Mouse (Mus musculus) ES-Bruce4 (cell line): ENCODE data around the gene Ptprg. TPM values are rescaled to one million over a fixed set of nuclear protein-coding genes. Genes with fewer than 3 reads are reported as not detected.
A peak's percentile ranks its signal among the peaks of the same experiment; 100 is the strongest.

Source experiments
- H3K27ac ChIP-seq: 2 replicates; pipeline ENCODE4 v1.5.1; 2012; ENCODE audit warnings: low read length, inconsistent platforms; ENCODE audit not compliant: insufficient read depth
- H3K27me3 ChIP-seq: 2 replicates; pipeline ENCODE4 v1.6.1; 2012; ENCODE audit warnings: mild to moderate bottlenecking, low read length, inconsistent platforms; ENCODE audit not compliant: control insufficient read depth, poor library complexity, insufficient read depth, severe bottlenecking
- H3K36me3 ChIP-seq: 2 replicates; pipeline ENCODE4 v1.6.1; 2012; ENCODE audit warnings: inconsistent platforms, mild to moderate bottlenecking, low read length, moderate library complexity; ENCODE audit not compliant: control insufficient read depth, poor library complexity, insufficient read depth, severe bottlenecking
- H3K4me1 ChIP-seq: one replicate; pipeline ENCODE4 v1.8.1; 2011; ENCODE audit warnings: low read length; ENCODE audit not compliant: control insufficient read depth, insufficient read depth
- H3K4me3 ChIP-seq: 2 replicates; pipeline ENCODE4 v1.5.1; 2011; ENCODE audit warnings: low read depth, mild to moderate bottlenecking, low read length
- H3K9ac ChIP-seq: 2 replicates; pipeline ENCODE4 v1.6.1; 2012; ENCODE audit warnings: low read depth, mild to moderate bottlenecking, inconsistent platforms; ENCODE audit not compliant: poor library complexity, severe bottlenecking
- H3K9me3 ChIP-seq: replicated peaks from 2 replicates; pipeline ENCODE4 v1.6.1; 2012; ENCODE audit warnings: mild to moderate bottlenecking, low read length, inconsistent platforms; ENCODE audit not compliant: control insufficient read depth, poor library complexity, insufficient read depth, severe bottlenecking
- CTCF ChIP-seq: IDR thresholded peaks from one replicate; pipeline ENCODE4 v1.8.1; 2011; ENCODE audit warnings: low read depth, low read length
- EP300 ChIP-seq: IDR thresholded peaks from 2 replicates; pipeline ENCODE4 v1.6.1; 2011; ENCODE audit warnings: low read depth, low read length; ENCODE audit not compliant: insufficient read depth
- POLR2A ChIP-seq: IDR thresholded peaks from one replicate; pipeline ENCODE4 v1.8.1; 2011; ENCODE audit warnings: low read length; ENCODE audit not compliant: insufficient read depth
- polyA plus RNA-seq: library from polyadenylated mRNA; stranded (reverse); fragments of >200 nt; gene quantifications from 2 replicates; pipeline ENCODE4 v1.2.4, GENCODE M21; 2011; ENCODE audit warnings: low read depth; ENCODE audit not compliant: missing spikeins, insufficient read depth, insufficient read length

The Ptprg gene
- polyA plus RNA-seq, 1 experiment = 27.4 TPM

GRCm38 (mm10) chr14:11578492-11578967 lies 25.2 kb downstream of the Ptprg start:
- TF ChIP-seq POLR2A = no peak
- TF ChIP-seq EP300 = no peak
- no peak for TF ChIP-seq CTCF
- Histone ChIP-seq H3K9me3 (peaks cover 5% of the 10 kb centered on the region; the same call in 1 of the 2 replicates), H3K27me3 (no peaks in the 10 kb centered on the region), H3K36me3 (no peaks in the 10 kb centered on the region), H3K9ac (no peak overlapping the region), H3K4me3 (no peak overlapping the region), H3K27ac (no peak overlapping the region), H3K4me1 (no peaks in the 10 kb centered on the region)

DNA sequence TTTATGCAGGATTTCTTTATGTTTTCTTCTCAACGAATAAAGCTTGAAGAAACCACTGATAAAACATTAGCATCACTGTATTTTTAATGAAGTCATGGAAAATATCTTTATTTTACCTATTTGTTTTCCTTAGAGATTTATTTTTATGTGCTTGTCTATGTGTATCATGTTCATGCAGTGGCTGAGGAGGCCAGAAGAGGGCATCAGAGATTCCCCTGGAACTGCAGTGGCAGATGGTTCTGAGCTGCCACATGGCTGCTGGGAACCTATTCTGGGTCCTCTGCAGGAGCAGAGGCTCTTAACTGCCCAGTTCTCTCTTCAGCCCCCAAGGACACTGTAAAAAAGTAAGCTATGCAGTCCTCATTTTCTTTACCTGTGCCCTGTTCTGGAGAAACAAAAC lies 26.6 kb downstream of the Ptprg start:
- no peaks in the 10 kb centered on the region for H3K4me1 ChIP-seq
- no peaks in the 10 kb centered on the region for H3K36me3 ChIP-seq
- H3K9me3 ChIP-seq = peaks cover 5% of the 10 kb centered on the region; the same call in 1 of the 2 replicates
- no peak overlapping the region for H3K27ac ChIP-seq
- H3K4me3 ChIP-seq = no peak overlapping the region
- no peaks in the 10 kb centered on the region for H3K27me3 ChIP-seq
- TF ChIP-seq CTCF (peak; percentile 33), POLR2A (no peak)
- no peak overlapping the region for H3K9ac ChIP-seq

GRCm38 (mm10) chr14:11584263-11584662 lies 30.9 kb downstream of the Ptprg start:
- Histone ChIP-seq H3K36me3 (no peaks in the 10 kb centered on the region), H3K27me3 (no peaks in the 10 kb centered on the region), H3K4me3 (no peak overlapping the region), H3K4me1 (no peaks in the 10 kb centered on the region), H3K27ac (no peak overlapping the region), H3K9me3 (peaks cover 5% of the 10 kb centered on the region; the same call in 1 of the 2 replicates), H3K9ac (no peak overlapping the region)
- TF ChIP-seq CTCF (no peak), EP300 (no peak), POLR2A (no peak)

DNA sequence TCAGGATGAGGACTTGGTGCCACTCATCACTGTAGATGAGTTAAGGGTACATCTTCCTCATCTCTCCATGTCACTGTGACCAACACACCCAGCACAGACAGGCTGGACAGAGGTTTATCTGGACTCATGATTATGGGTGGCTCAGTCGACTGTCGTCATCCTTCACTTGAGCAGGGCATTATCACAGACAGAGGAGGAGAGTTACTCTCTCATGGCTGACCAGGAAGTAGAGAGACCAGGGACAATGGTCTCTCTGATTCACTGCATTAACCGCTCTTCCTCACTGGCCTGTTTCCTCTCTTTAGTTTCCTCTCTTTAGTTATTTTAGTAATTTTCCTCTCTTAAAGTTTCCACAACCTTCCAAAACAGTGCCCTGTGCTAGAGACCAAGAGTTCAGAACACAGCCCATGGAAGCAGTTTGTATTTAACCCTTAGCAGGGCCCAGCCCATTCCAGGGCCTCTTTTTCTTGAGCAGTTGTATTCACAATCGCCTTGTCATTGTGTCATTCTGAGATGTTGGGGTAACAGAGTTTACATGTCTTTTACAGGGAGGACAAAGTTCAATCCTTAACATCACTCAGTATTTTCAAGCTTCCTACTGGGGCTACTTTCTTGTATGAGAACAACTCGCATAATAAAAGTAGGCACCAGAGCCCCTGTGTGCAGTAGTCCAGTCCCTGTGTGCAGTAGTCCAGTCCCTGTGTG lies 31.7 kb downstream of the Ptprg start:
- Histone ChIP-seq H3K27ac (no peak overlapping the region), H3K27me3 (no peaks in the 10 kb centered on the region), H3K36me3 (no peaks in the 10 kb centered on the region), H3K9me3 (peaks cover 5% of the 10 kb centered on the region; the same call in 1 of the 2 replicates), H3K4me1 (no peaks in the 10 kb centered on the region), H3K4me3 (no peak overlapping the region), H3K9ac (no peak overlapping the region)
- no peak for TF ChIP-seq CTCF
- no peak for TF ChIP-seq EP300
- no peak for TF ChIP-seq POLR2A

GRCm38 (mm10) chr14:11590387-11590786 lies 37.1 kb downstream of the Ptprg start:
- Histone ChIP-seq H3K4me3 (no peak overlapping the region), H3K27me3 (no peaks in the 10 kb centered on the region), H3K27ac (no peak overlapping the region), H3K9ac (no peak overlapping the region), H3K36me3 (no peaks in the 10 kb centered on the region), H3K4me1 (no peaks in the 10 kb centered on the region), H3K9me3 (no peaks in the 10 kb centered on the region)
- TF ChIP-seq EP300 (no peak), POLR2A (no peak), CTCF (no peak)

- no peak overlapping the region for H3K27ac ChIP-seq
- H3K27me3 ChIP-seq = no peaks in the 10 kb centered on the region
- no peaks in the 10 kb centered on the region for H3K4me1 ChIP-seq
- H3K9ac ChIP-seq = no peak overlapping the region
- no peaks in the 10 kb centered on the region for H3K9me3 ChIP-seq
- no peak overlapping the region for H3K4me3 ChIP-seq
- no peak for TF ChIP-seq EP300
- no peak for TF ChIP-seq CTCF
- TF ChIP-seq POLR2A = no peak
- no peaks in the 10 kb centered on the region for H3K36me3 ChIP-seq
These were observed 39.3 kb downstream of the Ptprg start for GRCm38 (mm10) chr14:11592650-11593049.
